Mouse (Mus musculus): Measurements from ENCODE around the gene Agap2. TPM values are rescaled to one million over a fixed set of nuclear protein-coding genes. Genes with fewer than 3 reads are reported as not detected.
A peak's percentile ranks its signal among the peaks of the same experiment; 100 is the strongest.

Agap2 gene
- total and polyA plus RNA-seq, 2 experiments from 2014 or later: 4.9 to 229 TPM

GRCm38 (mm10) chr10:127080901-127081780 is 6.1 kb downstream of the Agap2 start:
- H3K4me3 ChIP-seq (ENCODE audit: low read length): peak overlapping the region; percentile 72
- ATAC-seq (no peak), DNase-seq (ENCODE audit: low spot score) (peak; percentile 34)
- H3K27ac ChIP-seq: peak overlapping the region; percentile 22; the same call in 1 of the 2 replicates
- no peaks in the 10 kb centered on the region for H3K9me3 ChIP-seq (ENCODE audit: low read length)
- peak overlapping the region; percentile 87 for H3K4me2 ChIP-seq (ENCODE audit: low read depth, low read length)
- no peaks in the 10 kb centered on the region for H3K27me3 ChIP-seq (ENCODE audit: insufficient read depth, low read length)
- 2% methylated on average over 48 of the region's 48 CpGs for WGBS
- 0 out of 2 replicates have a peak, but pooled peaks cover 13% of the 10 kb centered on the region for H3K36me3 ChIP-seq (ENCODE audit: insufficient read depth, low read length)
- H3K9ac ChIP-seq (replicated peaks; ENCODE audit: low read length): peak overlapping the region; percentile 87
- TF ChIP-seq CTCF (IDR thresholded peaks at IDR 0.05; ENCODE audit: low read depth): peak; percentile 29
- peaks cover 20% of the 10 kb centered on the region for H3K4me1 ChIP-seq (ENCODE audit: insufficient read depth, low read length)

DNA sequence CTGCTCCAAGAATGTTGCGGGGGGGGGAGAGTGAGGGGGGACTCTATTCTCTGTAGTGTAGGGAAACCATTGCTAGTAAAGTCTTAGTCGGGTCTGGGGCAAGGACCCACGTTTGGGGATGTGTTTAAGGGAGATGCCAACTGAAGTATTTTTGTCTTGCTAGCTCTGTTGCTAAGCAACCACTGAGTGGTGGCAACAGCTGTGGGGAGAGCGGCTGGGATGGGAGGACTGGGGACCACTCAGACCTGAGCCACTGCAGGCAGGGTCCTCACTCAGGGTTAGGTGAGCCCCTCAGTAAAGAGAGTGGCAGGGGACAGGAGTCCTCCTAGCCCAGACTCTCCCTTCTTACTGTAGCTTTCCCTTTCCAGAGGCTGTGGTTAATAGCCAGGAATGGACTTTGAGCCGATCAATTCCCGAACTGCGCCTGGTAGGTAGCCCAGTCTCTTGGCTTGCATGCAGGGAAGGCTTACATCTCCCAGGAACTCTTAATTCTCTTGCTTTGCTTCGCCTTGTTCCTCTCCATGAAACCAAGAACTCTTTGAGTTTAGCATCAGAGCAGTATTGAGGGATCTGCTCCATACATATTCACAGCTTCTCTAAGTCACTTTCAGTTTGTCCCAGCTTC is 7.0 kb downstream of the Agap2 start:
- 21% methylated on average over 8 of the region's 8 CpGs for WGBS
- H3K27ac ChIP-seq: no peak overlapping the region

DNA sequence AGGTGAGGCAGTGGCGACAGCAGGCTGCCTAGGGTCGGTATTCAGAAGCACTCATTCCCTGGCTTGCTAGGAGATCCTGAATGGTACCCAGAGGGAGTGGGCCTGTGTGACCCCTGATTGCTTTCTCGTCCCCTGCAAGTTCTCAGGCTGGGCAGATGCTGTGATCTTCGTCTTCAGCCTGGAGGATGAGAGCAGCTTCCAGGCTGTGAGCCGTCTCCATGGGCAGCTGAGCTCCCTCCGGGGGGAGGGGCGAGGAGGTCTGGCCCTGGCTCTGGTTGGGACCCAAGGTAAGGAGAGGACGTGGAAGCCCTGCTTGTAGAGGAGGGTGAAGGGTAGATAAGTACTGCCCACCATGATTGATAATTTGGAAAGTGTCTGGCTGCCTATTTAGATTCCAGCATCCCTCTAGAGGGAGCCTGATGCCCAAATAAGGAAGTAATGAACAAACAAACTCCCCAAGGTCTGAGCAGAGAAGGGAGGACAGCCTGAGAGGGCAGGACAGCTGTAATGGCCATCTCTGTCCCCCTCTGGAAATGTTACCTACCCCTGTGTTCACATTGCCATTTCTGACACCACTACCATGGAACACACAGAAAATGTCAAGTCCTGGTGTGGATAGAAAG is 8.3 kb downstream of the Agap2 start:
- no peaks in the 10 kb centered on the region for H3K9me3 ChIP-seq (ENCODE audit: low read length)
- no peak overlapping the region for H3K4me2 ChIP-seq (ENCODE audit: low read depth, low read length)
- no peak overlapping the region for H3K4me3 ChIP-seq (ENCODE audit: low read length)
- no peak for DNase-seq (ENCODE audit: low spot score)
- TF ChIP-seq CTCF (IDR thresholded peaks at IDR 0.05; ENCODE audit: low read depth): no peak
- WGBS: 35% methylated on average over 8 of the region's 8 CpGs
- H3K27me3 ChIP-seq (ENCODE audit: insufficient read depth, low read length): no peaks in the 10 kb centered on the region
- no peak overlapping the region for H3K9ac ChIP-seq (replicated peaks; ENCODE audit: low read length)
- ATAC-seq: no peak
- no peak overlapping the region for H3K27ac ChIP-seq
- peaks cover 23% of the 10 kb centered on the region; the same call in 1 of the 2 replicates for H3K36me3 ChIP-seq (ENCODE audit: insufficient read depth, low read length)
- peaks cover 16% of the 10 kb centered on the region for H3K4me1 ChIP-seq (ENCODE audit: insufficient read depth, low read length)

More for the DNA sequence above, 7.0 kb downstream of the Agap2 start:
- peaks cover 20% of the 10 kb centered on the region for H3K4me1 ChIP-seq (ENCODE audit: insufficient read depth, low read length)
- H3K27me3 ChIP-seq (ENCODE audit: insufficient read depth, low read length): no peaks in the 10 kb centered on the region
- H3K4me2 ChIP-seq (ENCODE audit: low read depth, low read length): peak overlapping the region; percentile 87
- H3K9me3 ChIP-seq (ENCODE audit: low read length): no peaks in the 10 kb centered on the region
- DNase-seq (ENCODE audit: low spot score): peak; percentile 69
- peak overlapping the region; percentile 72 for H3K4me3 ChIP-seq (ENCODE audit: low read length)
- TF ChIP-seq CTCF (IDR thresholded peaks at IDR 0.05; ENCODE audit: low read depth): no peak
- H3K36me3 ChIP-seq (ENCODE audit: insufficient read depth, low read length): 0 out of 2 replicates have a peak, but pooled peaks cover 13% of the 10 kb centered on the region
- 0 out of 2 replicates have a peak, but pooled peaks have one; percentile 10 for ATAC-seq
- H3K9ac ChIP-seq (replicated peaks; ENCODE audit: low read length): peak overlapping the region; percentile 87

- Histone ChIP-seq H3K9ac (replicated peaks; ENCODE audit: low read length) (no peak overlapping the region), H3K27me3 (ENCODE audit: insufficient read depth, low read length) (no peaks in the 10 kb centered on the region), H3K9me3 (ENCODE audit: low read length) (no peaks in the 10 kb centered on the region), H3K4me3 (ENCODE audit: low read length) (no peak overlapping the region), H3K4me2 (ENCODE audit: low read depth, low read length) (no peak overlapping the region), H3K4me1 (ENCODE audit: insufficient read depth, low read length) (peaks cover 14% of the 10 kb centered on the region), H3K27ac (no peak overlapping the region), H3K36me3 (ENCODE audit: insufficient read depth, low read length) (peaks cover 23% of the 10 kb centered on the region; the same call in 1 of the 2 replicates)
- 49% methylated on average over 5 of the region's 5 CpGs for WGBS
- TF ChIP-seq CTCF (IDR thresholded peaks at IDR 0.05; ENCODE audit: low read depth): peak; percentile 49
- ATAC-seq (no peak), DNase-seq (ENCODE audit: low spot score) (peak; percentile 50)
Measured at GRCm38 (mm10) chr10:127083915-127084306, 8.8 kb downstream of the Agap2 start.

- Histone ChIP-seq H3K27ac (no peak overlapping the region), H3K9ac (replicated peaks; ENCODE audit: low read length) (no peak overlapping the region), H3K4me2 (ENCODE audit: low read depth, low read length) (no peak overlapping the region), H3K9me3 (ENCODE audit: low read length) (no peaks in the 10 kb centered on the region), H3K36me3 (ENCODE audit: insufficient read depth, low read length) (peaks cover 23% of the 10 kb centered on the region; the same call in 1 of the 2 replicates), H3K4me1 (ENCODE audit: insufficient read depth, low read length) (peaks cover 14% of the 10 kb centered on the region), H3K27me3 (ENCODE audit: insufficient read depth, low read length) (no peaks in the 10 kb centered on the region), H3K4me3 (ENCODE audit: low read length) (no peak overlapping the region)
- no peak for TF ChIP-seq CTCF (IDR thresholded peaks at IDR 0.05; ENCODE audit: low read depth)
- WGBS: 80% methylated on average over 9 of the region's 9 CpGs
- ATAC-seq (no peak), DNase-seq (ENCODE audit: low spot score) (no peak)
Measured at GRCm38 (mm10) chr10:127085052-127085451, 10.0 kb downstream of the Agap2 start.

DNA sequence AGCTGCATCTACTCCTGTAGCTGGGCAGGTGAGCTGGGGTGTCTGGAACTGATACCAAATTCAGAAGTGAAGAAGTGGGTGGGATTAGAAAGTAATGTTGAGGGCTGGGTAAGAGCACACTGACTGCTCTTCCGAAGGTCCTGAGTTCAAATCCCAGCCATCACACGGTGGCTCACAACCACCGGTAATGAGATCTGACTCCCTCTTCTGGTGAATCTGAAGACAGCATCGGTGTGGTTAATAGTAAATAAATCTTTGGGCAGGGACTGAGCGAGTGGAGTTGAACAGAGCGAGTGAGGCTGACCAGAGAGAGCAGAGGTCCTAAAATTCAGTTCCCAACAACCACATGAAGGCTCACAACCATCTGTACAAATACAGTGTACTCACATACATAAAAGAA is 10.5 kb downstream of the Agap2 start:
- whole genome bisulfite sequencing: 77% methylated on average over 6 of the region's 6 CpGs
- TF ChIP-seq CTCF (IDR thresholded peaks at IDR 0.05; ENCODE audit: low read depth): peak; percentile 37
- no peak overlapping the region for H3K4me3 ChIP-seq (ENCODE audit: low read length)
- H3K36me3 ChIP-seq (ENCODE audit: insufficient read depth, low read length): peaks cover 23% of the 10 kb centered on the region; the same call in 1 of the 2 replicates
- H3K27ac ChIP-seq: no peak overlapping the region
- ATAC-seq (no peak), DNase-seq (ENCODE audit: low spot score) (no peak)
- H3K4me2 ChIP-seq (ENCODE audit: low read depth, low read length): no peak overlapping the region
- no peak overlapping the region for H3K9ac ChIP-seq (replicated peaks; ENCODE audit: low read length)
- H3K4me1 ChIP-seq (ENCODE audit: insufficient read depth, low read length): peaks cover 9% of the 10 kb centered on the region
- no peaks in the 10 kb centered on the region for H3K27me3 ChIP-seq (ENCODE audit: insufficient read depth, low read length)
- no peaks in the 10 kb centered on the region for H3K9me3 ChIP-seq (ENCODE audit: low read length)

Measured in hindbrain, postnatal 0 days (tissue).